Mouse (Mus musculus) retina, embryonic 14.5 days (tissue): Measurements from ENCODE around the gene Rpl18a.

ENCODE experiments used
- DNase-seq: peaks from one replicate; pipeline ENCODE4 v3.0.0-alpha.2; 2015; ENCODE audit warnings: low spot score

Gene Rpl18a

DNA sequence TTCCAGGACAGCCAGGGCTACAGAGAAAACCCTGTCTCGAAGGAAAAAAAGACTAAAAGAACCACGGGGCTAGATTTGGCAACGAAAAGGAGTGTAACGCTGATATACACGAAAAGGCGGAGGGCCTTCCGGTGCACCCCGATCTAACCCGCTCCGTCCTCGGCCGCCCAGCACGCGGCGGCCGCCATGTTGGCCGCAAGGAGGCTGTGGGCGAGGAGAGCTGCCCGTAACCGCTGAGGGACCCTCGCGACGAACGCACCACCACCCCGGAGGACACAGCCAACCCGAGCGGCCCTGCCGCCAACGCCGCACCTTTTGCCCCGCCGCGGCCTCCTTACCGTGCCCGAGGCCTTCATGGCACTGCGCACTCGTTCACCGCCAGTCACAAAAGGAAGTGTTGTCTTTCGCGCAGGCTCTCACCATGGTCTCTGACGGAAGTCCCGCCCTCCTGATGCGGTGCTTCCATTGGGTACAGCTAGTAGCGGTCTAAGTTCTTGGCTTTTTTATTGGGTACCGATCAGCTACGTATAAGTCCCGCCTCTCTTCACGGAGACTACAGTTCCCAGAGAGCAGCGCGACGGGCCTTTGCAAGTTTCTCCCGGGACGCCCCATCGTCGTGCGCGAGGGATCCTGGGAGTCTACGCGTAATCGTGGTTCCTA, at the start of gene Rpl18a:
TSS of gene Rpl18a (minus strand) at position 392 of the 660 bp plus-strand sequence.
- peak; percentile 98 for DNase-seq

DNA sequence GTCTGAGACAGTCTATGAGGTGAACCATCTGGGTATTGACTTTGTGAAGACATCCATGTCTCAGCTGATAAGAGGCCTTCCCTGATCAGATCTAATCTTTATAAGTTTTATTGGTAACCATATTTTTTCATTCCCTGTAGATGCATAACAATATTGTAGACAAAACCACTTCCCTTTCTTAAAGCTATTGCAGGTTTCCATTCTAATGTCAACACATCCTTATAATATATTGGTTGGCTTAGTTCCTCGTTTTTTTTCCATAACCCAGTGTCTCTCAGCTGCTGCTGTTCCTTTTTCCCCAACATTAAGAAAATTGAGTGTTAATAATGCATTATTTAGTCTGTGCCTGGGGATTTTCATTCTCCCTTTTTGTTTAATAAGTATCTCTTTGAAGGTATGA, 46.0 kb upstream of the Rpl18a start:
- DNase-seq, result no peak

DNA sequence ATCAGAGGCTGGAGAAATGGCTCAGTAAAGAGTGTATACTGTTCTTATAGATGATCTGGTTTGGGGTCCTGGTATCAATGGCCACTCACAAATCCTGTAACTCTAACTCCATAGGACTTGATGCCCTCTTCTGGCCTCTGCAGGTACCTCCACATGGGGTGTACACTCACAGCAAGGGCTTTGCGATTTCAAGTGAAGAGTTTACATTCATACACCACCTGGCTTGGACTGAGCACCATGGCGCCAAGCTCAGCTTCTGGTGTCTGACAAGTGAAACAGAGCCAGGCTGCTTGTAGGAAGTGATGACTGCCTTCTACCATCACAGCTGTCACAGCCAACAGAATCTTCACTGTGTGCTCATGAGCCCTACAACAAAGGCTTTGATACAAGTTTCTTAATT, 44.3 kb upstream of the Rpl18a start:
- no peak for DNase-seq

DNA sequence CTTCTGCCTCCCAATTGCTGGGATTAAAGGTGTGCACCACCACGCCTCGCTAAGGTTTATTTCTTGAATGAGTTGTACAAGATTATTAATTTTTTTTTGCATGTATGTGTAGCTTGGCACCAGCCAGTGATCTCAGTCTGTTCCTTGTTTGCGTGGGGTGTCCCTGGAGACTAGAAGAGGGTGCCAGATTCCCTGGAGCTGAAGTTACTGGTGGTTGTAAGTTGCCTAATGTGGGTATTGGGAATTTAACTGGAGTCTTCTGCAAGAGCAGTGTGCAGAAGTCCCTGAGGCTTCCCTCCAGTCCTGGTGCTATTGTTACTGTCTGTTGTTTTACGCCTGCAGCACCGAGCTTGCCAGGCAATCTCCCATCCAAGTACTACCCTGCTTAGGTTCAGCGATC, 40.0 kb upstream of the Rpl18a start:
- no peak for DNase-seq

DNA sequence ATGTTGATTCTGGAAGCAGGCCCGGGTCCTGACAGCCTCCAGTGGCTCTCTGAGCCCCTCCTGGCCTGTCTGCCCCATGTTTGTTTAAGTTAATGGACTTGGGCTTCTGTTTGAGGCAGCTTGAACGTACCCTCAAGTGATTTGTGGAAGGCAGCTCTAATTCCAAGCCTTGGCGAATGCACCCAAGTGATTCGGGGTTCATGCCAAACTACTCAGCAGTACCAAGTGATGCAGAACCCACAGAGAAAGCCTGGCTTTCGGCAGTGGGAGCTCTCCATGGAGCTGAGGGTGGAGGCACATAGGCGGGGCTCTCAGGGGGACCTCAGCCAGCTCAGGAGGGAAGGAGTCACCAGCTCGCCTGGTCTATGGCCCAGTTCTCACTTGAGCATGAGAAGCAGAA, 37.6 kb upstream of the Rpl18a start:
- no peak for DNase-seq

DNA sequence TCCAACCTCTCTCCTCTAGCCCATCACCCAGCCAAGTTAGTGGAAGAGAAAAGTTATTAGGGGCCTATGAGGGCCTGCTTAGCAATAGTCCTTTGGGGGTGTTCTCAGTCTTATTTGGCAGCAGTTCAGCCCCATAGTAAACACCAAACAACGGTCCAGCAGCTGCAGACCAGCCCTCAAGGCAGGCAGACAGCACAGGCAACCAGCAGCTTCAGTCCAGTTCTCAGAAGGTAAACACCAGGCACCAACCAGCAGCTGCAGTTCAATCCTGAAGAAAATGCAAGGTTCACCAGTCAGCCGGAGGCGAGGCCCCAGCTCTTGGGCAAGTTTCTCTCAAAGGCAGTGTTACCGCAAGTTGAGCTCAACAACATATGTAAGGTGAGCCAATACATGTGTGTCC, 35.8 kb upstream of the Rpl18a start:
- DNase-seq, result no peak

DNA sequence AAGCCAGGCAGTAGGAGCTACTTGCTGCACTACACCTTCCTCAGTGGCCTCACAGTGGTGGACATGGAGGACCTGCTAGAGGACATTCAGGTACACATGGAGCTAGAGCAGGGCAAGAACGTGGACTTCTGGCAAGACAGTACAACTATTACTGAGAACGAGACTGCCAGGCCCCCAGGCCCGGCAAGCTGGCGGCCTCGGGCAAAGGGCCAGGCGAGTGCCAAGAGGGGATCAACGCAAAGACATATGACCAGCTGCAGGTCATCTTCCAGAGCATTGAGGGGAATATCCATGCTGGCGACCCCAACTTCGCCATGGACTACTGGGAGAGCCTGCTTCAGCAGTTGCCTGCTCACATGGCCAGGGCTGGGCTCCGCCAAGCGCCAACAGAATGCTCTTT, 34.5 kb upstream of the Rpl18a start:
- no peak for DNase-seq

DNA sequence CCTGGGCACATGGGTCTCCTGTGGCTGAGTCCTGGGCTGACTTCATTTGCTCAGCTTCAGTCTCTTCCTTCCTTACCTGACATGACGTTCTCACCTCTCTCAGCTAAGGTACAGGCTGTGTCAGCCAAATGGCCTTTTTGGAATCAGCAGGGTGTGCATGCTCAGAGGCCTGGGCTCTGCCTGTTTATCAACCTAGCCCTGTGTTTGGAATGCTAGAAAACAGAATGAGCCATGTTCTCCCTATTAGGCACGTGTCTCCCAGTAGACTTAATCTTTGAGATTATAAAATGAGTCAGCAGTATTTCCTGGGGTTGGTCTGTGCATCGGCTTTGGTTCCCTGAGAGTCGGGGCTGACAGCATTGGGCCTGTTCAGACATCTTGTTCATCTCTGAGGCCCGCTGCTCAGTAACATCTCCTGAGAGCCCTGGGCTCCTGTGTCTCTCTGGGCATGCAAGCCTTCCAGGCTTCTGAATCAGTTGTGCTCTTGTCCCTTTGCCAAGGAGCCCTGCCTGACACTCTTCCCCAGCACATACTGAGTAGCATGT, 31.6 kb upstream of the Rpl18a start:
- no peak for DNase-seq

DNA sequence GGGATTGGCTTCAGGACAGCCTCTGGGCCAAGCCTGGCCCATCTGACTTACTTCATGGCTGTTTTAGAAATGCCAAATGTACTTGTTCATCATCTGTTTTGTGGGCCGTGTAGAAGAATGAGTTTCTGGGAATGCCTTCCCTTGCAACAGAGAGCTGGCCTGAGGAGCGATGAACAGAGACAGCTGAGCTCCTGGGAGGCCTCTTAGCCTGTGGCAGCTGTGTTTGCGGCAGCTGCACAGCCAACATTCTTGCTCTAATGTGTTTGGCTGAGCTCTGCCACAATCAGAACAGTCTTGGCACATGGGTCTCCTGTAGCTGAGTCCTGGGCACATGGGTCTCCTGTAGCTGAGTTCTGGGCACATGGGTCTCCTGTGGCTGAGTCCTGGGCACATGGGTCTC, 30.9 kb upstream of the Rpl18a start:
- no peak for DNase-seq

DNA sequence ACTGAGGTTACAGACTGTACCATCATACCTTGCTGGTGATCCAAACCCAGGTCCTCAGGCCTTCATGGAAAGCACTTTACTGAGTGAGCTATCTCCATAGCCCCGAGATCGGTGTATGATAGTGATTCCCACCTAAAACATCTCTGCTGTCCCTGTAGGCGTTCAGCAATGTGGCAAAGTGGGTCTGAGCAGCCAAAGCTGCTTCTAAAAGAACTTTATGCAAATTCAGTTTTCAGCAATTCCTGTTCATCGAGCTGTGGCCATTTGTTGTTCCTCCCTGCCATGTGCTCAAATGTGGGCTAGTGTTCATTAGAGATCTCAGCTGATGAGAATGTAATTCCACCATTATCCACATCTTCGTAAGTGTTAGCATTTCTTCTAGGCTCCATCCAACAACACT, 29.2 kb upstream of the Rpl18a start:
- no peak for DNase-seq

DNA sequence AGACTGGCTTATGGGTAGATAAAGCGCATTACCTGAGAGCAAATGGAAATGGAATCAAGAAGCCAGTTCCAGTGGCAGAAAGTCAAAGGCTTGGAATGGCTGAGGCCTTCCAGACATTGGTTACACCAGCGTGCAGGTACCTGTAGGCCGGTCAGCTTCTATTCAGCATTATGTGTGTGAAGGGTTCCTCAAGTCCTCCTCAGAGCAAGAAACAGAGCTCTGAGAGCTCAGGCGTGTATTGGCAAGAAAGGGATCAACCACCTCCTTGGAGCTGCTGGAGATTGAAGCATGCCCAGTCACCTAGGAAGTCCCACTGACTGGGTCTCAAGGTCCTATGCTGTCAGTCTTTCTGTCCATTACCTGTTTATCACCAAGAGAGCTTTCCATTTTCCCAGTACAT, 28.5 kb upstream of the Rpl18a start:
- no peak for DNase-seq

DNA sequence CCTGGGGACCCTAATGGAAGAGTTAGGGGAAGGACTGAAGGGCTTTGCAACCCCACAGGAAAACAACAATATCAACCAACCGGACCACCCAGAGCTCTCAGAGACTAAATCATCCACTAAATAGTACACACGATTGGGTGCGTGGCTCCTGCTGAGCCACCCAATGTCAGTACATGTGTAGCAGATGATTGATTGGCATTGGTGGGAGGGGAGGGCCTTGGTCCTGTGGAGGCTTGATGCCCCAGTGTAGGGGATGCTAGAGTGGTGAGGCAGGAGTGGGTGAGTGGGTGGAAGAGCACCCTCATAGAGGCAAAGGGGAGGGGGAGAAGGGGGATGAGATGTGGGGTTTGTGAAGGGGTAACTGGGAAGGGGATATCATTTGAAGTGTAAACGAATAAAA, 26.9 kb upstream of the Rpl18a start:
- no peak for DNase-seq

DNA sequence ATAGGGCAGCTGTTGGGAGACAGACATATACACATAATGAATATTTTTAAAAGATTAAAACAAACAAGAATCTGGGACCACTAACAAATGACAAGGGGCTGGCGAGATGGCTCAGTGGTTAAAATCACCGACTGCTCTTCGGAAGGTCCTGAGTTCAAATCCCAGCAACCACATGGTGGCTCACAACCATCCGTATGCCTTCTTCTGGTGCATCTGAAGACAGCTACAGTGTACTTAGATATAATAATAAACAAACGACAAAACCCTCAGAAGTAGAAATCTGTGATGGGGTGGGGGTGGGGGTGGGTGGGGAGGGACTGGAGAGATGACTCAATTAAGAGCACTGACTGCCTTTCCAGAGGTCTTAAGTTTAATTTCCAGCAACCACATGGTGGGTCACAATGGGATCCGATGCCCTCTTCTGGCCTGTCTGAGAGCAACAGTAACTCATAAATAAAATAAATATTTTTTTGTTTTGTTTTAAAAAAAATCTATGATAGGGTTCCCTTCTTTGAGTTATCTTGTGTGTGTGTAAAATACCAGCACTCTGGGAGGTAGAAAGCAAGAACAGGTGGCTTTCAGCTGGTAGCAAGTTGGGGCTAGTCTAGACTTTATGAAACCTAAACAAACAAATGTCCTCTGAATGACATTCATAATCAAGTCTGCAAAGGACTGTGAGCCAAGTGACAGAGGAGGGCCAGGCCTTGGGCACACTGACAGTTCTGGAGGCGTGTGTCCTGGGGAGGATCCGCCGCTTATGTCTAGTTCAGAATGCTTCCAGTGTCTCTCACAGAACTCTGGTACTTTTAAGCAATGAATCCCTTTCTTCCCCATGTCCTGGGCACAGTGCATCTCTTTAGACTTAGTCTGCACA, 23.1 kb upstream of the Rpl18a start:
- DNase-seq, result no peak

DNA sequence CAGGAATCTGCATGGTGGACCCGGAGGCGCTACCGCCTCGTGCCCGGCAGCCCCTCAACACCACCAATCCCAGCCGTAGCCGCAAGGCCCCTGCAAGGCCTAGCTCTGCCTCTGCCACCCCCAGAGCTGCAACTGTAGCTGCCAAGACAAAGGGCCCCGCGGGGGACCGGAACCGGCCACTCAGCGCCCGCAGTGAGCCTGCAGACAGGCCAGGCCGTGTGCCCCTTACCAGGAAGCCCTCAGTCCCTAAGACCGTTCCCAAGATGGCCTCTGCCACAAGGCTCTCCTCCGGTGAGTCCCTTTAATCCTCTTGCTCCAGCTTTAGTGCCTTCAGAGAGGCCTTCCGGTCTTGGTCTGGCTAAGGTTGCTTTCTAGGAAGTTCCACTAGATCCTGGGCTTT, 17.5 kb upstream of the Rpl18a start:
- DNase-seq, result no peak

DNA sequence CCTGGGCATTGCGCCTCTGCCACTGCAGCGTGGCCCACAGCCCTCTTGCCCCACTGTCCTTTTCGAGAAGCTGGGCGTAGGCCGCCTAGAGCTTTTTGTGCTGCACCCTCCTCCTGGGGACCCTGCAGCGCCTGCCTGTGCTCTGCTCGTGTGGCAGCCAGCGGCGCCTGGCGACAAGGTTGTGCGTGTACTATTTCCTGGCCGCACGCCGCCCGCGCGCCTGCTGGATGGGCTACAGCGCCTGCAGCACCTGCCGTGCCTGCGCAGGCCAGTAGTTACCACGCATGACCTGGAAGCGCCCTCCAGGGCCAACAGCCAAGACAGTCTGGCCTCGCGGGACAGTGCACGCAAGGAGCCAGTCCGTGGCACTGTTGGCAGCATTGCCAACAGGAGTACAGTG, 16.3 kb upstream of the Rpl18a start:
- DNase-seq, result no peak

DNA sequence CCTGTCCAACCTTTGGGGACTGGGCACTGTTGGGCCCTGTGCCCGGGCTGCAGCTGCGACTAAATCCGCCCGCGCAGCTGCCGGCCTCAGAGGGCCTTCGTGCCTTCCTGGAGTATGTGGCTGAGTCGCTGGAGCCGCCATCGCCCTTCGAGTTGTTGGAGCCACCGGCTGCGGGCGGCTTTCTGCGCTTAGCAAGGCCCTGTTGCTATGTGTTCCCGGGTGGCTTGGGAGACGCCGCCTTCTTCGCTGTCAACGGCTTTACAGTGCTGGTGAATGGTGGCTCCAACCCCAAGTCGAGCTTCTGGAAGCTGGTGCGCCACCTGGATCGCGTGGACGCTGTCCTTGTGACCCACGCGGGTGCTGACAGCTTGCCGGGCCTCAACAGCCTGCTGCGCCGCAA, 15.7 kb upstream of the Rpl18a start:
- no peak for DNase-seq

DNA sequence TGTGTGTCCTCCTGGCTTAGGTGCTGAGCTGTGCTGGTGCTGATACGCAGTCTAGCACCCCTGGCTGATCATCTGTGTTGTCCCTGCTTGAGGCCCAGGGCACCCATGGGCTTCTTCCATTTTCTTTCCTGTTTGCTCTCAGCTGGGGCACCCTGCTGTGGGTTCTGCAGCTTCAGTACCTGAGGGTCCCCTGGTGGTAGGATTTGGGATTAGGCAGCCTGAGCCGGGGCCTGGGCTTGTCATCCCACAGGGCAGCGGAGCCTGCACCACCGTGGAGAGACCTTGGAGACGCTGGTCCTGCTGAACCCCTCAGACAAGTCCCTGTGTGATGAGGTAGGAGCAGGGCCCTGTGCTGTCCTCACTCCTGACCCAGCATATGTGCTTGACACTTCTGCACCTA, 14.4 kb upstream of the Rpl18a start:
- no peak for DNase-seq

DNA sequence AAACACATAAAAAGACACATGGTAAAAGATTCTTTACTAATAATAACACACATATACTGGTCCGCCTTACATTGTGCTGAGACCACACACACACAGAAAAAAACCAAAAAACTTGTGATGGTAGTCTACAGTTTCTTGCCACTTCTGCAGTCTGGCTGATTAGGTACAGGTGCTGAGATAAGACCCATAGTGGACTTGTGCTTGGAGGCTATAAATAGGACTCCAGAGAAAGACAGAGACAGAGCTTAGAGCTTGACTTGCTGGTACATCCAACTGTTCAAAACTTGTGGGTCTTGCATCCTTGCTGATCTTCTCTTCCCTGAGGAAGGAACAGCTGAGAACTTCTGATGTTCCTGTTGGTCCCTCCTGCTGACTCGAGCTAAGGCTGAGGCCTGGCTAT, 10.3 kb upstream of the Rpl18a start:
- DNase-seq, result no peak

DNA sequence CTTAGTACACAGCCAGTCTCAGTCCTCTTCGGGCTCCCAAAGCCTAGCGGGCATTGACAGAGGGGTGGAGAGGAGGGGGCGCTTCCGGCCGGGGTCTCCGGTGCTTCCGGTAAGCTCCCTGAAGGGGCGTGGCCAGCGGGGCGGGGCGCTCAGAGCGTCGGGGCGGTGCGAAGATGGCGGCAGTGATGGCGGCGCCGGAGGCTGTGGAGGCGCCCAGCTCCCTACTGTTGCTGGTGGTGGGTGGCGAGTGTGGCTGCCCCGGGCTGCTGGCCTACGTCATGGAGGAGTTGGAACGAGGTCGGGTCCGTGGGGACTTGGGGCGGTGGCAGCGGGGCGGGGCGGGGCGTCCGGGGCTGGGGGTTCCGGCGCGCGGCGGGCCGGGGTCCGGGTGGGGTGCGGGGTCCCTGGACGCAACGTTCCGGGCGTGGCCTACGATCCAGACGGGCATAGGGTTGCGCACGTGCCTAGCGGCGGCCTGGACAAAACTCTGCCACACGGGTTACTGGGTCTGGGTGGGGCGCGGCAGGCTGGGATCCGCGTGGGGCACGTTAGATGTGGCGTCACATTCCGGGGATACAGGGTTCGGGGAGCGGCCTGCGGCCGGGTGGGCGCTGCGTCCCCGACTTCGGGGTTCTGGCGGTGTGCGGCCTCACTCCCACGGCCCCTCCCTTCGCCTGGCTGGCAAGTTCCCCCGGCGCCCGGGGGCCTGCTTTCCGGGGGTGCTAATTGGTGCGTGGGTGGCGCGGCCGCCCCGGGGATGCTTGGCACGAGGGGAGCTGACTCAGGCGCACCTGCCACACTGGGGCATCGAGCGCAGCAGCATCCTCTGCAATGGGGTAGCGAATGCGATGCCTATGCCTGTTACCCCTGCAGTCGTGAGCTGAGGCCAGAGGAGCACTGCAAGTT, 8.9 kb upstream of the Rpl18a start, which contains the start of gene Map1s:
TSS of gene Map1s (plus strand) at position 102 of the 906 bp plus-strand sequence.
- peak; percentile 94 for DNase-seq

DNA sequence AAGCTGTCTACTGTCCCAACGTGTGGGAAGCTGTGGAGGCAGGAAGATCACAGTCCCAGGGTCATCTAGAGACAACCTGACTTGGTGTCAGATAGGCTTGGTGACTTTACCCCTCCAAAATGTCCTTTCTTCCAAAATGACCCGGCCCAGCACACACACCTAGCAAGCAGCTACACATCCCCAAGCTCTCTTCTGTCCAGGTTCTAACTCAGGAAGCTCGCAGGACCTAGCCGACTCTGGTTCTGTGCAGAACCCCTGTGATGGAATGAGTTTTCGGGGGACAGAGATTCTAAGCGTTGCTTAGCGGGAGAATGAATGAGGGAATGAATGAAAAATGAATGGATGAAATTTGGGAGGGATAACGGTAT, 8.2 kb upstream of the Rpl18a start:
- no peak for DNase-seq

DNA sequence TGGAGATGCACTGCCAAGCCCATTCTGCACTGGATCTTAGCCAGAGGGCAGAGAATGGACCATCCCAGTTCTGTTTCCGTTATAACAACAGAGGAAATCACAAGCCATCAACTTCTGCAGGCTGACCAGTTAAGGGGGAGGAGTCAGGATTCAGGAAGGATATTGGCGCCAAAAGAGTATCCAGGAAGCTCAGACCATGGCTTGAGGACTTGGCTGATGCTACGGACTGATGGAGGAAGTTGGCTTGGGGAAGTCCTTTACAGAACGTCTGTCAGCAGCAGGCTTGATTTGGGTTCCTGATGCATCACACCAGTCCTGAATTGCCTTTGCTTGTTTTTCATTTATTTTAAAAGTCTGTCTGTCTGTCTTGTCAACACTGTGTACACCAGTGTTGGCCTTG, 7.3 kb upstream of the Rpl18a start:
- no peak for DNase-seq

DNA sequence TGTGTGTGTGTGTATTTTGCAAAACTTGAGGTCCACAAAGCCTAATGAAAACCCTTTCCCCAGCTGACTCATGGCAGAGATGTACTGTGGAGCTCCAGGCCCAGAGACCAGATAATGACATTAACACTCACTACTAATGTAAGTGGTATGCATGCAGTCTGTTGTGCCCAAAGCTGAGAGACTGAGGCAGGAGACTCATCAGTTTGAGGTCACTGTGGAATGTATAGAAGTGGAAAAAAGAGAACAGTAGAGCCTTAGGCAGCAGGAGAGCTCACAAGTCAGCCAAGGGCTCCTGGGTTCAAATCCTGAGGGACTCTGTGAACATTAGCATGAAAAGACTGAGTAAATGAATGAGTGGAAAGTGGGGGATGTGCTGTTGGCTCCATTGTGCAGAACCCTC, 6.4 kb upstream of the Rpl18a start:
- no peak for DNase-seq
